In genomic region chr6:129213497-129213896, GRCm38 (mm10) we compare ENCODE assay signal across 20 mouse cellular contexts. TPM values are rescaled to one million over a fixed set of nuclear protein-coding genes. Genes with fewer than 3 reads are reported as not detected.
DNase-seq lines count a peak whose midpoint lies in the region; ATAC-seq and TF ChIP-seq lines count a peak whose summit lies in the region.
"Had no signal": no experiment of that assay in that cellular context is flagged by ENCODE, and none has a peak within 500 bp of the region (broad histone marks: within the 10 kb centered on the region; RNA-seq: fewer than 3 reads in every experiment).

No protein-coding gene starts in this region.

- no peaks in the 10 kb centered on the region for H3K79me2 ChIP-seq in MEL (ENCODE audit: control insufficient read depth, insufficient read depth, low read length, poor library complexity)

- no peaks in the 10 kb centered on the region for H3K27me3 ChIP-seq in kidney, adult 2 months (replicated peaks; ENCODE audit: control insufficient read depth, insufficient read depth, low read length)
- no peaks in the 10 kb centered on the region for H3K27me3 ChIP-seq in liver, embryonic 16.5 days (ENCODE audit: control insufficient read depth, insufficient read depth, low read depth, low read length)
- no peaks in the 10 kb centered on the region for H3K27me3 ChIP-seq in liver, embryonic 11.5 days (replicated peaks; ENCODE audit: control insufficient read depth, insufficient read depth, low read length)
- H3K27me3 ChIP-seq in MEL (ENCODE audit: control insufficient read depth in 1 of 2, insufficient read depth in 2 of 2, low read length in 2 of 2), result no peaks in the 10 kb centered on the region
- H3K27me3 ChIP-seq: CH12.LX; forebrain, embryonic 12.5 days; liver, embryonic 13.5 days; megakaryocyte, embryonic 14.5 days; neural tube, embryonic 13.5 days had no signal

- WGBS in kidney, adult 2 months, result 9% methylated on average over 1 of the region's 1 CpGs
- WGBS in liver, embryonic 16.5 days (ENCODE audit: insufficient replicate concordance), result 50% methylated on average over 1 of the region's 1 CpGs
- 72% methylated on average over 1 of the region's 1 CpGs for WGBS in liver, embryonic 11.5 days

- H3K9me3 ChIP-seq in liver, embryonic 16.5 days (replicated peaks; ENCODE audit: control insufficient read depth, low read length), result no peaks in the 10 kb centered on the region
- H3K9me3 ChIP-seq in liver, embryonic 11.5 days (ENCODE audit: control insufficient read depth, low read length), result no peaks in the 10 kb centered on the region
- H3K9me3 ChIP-seq in MEL (replicated peaks; ENCODE audit: insufficient read depth, low read length), result no peaks in the 10 kb centered on the region
- H3K9me3 ChIP-seq: forebrain, embryonic 12.5 days; liver, embryonic 13.5 days; megakaryocyte, embryonic 14.5 days; neural tube, embryonic 13.5 days had no signal

- H3K4me1 ChIP-seq in kidney, adult 2 months (ENCODE audit: control insufficient read depth, insufficient read depth, low read length), result peaks cover 27% of the 10 kb centered on the region
- peaks cover 4% of the 10 kb centered on the region for H3K4me1 ChIP-seq in liver, embryonic 16.5 days (ENCODE audit: control insufficient read depth, low read depth, low read length)
- peaks cover 2% of the 10 kb centered on the region; the same call in 1 of the 2 replicates for H3K4me1 ChIP-seq in liver, embryonic 11.5 days (replicated peaks; ENCODE audit: control insufficient read depth, insufficient read depth, low read length)
- H3K4me1 ChIP-seq in MEL (ENCODE audit: control insufficient read depth in 1 of 2, insufficient read depth in 2 of 2, low read length in 2 of 2), result peaks cover 23 to 51% of the 10 kb centered on the region in 2 experiments
- H3K4me1 ChIP-seq: forebrain, embryonic 12.5 days; neural tube, embryonic 13.5 days had no signal

- no peak overlapping the region for H3K4me3 ChIP-seq in kidney, adult 2 months (ENCODE audit: insufficient read depth, low read depth, low read length)
- no peak overlapping the region for H3K4me3 ChIP-seq in liver, embryonic 16.5 days (ENCODE audit: low read depth, low read length)
- no peak overlapping the region for H3K4me3 ChIP-seq in liver, embryonic 11.5 days (ENCODE audit: low read depth, low read length)
- no peak overlapping the region for H3K4me3 ChIP-seq in MEL (ENCODE audit: control insufficient read depth in 1 of 2, insufficient read depth in 1 of 2, low read depth in 2 of 2, low read length in 2 of 2)
- H3K4me3 ChIP-seq: forebrain, embryonic 12.5 days; liver, embryonic 13.5 days; megakaryocyte, embryonic 14.5 days; neural tube, embryonic 13.5 days had no signal

- peak; percentile 31 for ATAC-seq in liver, embryonic 16.5 days (ENCODE audit: low read depth)
- no peak for ATAC-seq in liver, embryonic 11.5 days (replicated peaks; ENCODE audit: low FRiP score)

- TF ChIP-seq EP300 in MEL (IDR thresholded peaks at IDR 0.05; ENCODE audit: low read depth in 1 of 2, low read length in 2 of 2), result peak; percentile 14 to 18; a peak in 1 of 4 replicates

- TF ChIP-seq CTCF in kidney, adult 2 months (conservative IDR thresholded peaks at IDR 0.05; ENCODE audit: insufficient read depth, insufficient read length, low read depth, low read length), result no peak
- no peak for TF ChIP-seq CTCF in MEL (IDR thresholded peaks at IDR 0.05 in 2 of 3, conservative IDR thresholded peaks at IDR 0.05 in 1 of 3; ENCODE audit: control insufficient read depth in 1 of 3, insufficient read depth in 1 of 3, low read depth in 2 of 3, low read length in 3 of 3, poor library complexity in 1 of 3, severe bottlenecking in 1 of 3)

- no peak overlapping the region for H3K4me2 ChIP-seq in liver, embryonic 16.5 days (ENCODE audit: low read depth, low read length)
- no peak overlapping the region for H3K4me2 ChIP-seq in liver, embryonic 11.5 days
- H3K4me2 ChIP-seq: forebrain, embryonic 12.5 days; hindbrain, embryonic 14.5 days; liver, embryonic 13.5 days; neural tube, embryonic 13.5 days had no signal

- H3K27ac ChIP-seq in kidney, adult 2 months (ENCODE audit: insufficient read depth, low read depth, low read length), result no peak overlapping the region
- H3K27ac ChIP-seq in liver, embryonic 16.5 days (ENCODE audit: low read length), result no peak overlapping the region
- H3K27ac ChIP-seq in liver, embryonic 11.5 days (ENCODE audit: low read depth, low read length), result no peak overlapping the region
- no peak overlapping the region for H3K27ac ChIP-seq in MEL (ENCODE audit: control insufficient read depth, low read depth, low read length)
- H3K27ac ChIP-seq: forebrain, embryonic 12.5 days; hindbrain, embryonic 14.5 days; liver, embryonic 13.5 days; neural tube, embryonic 13.5 days had no signal

- H3K9ac ChIP-seq in liver, embryonic 16.5 days (ENCODE audit: low read depth, low read length), result no peak overlapping the region
- no peak overlapping the region for H3K9ac ChIP-seq in liver, embryonic 11.5 days (ENCODE audit: low read depth, low read length)
- H3K9ac ChIP-seq in MEL (ENCODE audit: control insufficient read depth, low read depth, low read length, poor library complexity, severe bottlenecking), result no peak overlapping the region
- H3K9ac ChIP-seq: forebrain, embryonic 12.5 days; hindbrain, embryonic 14.5 days; liver, embryonic 13.5 days; neural tube, embryonic 13.5 days had no signal

- TF ChIP-seq POLR2A in kidney, adult 2 months (IDR thresholded peaks at IDR 0.05; ENCODE audit: low read depth, low read length), result no peak
- TF ChIP-seq POLR2A in MEL (IDR thresholded peaks at IDR 0.05; ENCODE audit: control insufficient read depth in 1 of 2, insufficient read depth in 1 of 2, low read depth in 1 of 2, low read length in 2 of 2, poor library complexity in 1 of 2), result no peak

- no peaks in the 10 kb centered on the region for H3K36me3 ChIP-seq in kidney, adult 2 months (ENCODE audit: control insufficient read depth, insufficient read depth, low read length)
- H3K36me3 ChIP-seq in liver, embryonic 16.5 days (ENCODE audit: control insufficient read depth, insufficient read depth), result no peaks in the 10 kb centered on the region
- H3K36me3 ChIP-seq in liver, embryonic 11.5 days (ENCODE audit: control insufficient read depth, insufficient read depth, low read length), result no peaks in the 10 kb centered on the region
- H3K36me3 ChIP-seq in MEL (ENCODE audit: control insufficient read depth in 1 of 2, insufficient read depth in 2 of 2, low read length in 2 of 2), result peaks cover 0 to 63% of the 10 kb centered on the region in 2 experiments; a peak in 2 of 4 replicates
- H3K36me3 ChIP-seq: forebrain, embryonic 12.5 days; liver, embryonic 13.5 days; neural tube, embryonic 13.5 days had no signal

- peak; percentile 76 for DNase-seq in kidney, adult 2 months
- DNase-seq in kidney, postnatal 25 days, result no peak
- no peak for DNase-seq in liver, embryonic 11.5 days (ENCODE audit: low spot score)
- DNase-seq in MEL (ENCODE audit: low read depth, low spot score), result peak; percentile 19
- DNase-seq in lung, postnatal 36 days, result peak; percentile 69
- no peak for DNase-seq in layer of hippocampus, adult 9-10 months (ENCODE audit: low spot score)
- DNase-seq: adrenal gland, postnatal 36 days; cerebellum, adult 18-20 months; heart, adult 11 months; heart, postnatal 36 days; liver, embryonic 13.5 days; midbrain, embryonic 14.5 days; right cerebral cortex, adult 18-20 months; thymus, postnatal 4 days had no signal

- TF ChIP-seq RAD21 in MEL (IDR thresholded peaks at IDR 0.05; ENCODE audit: low read depth, low read length), result no peak

TF ChIP-seq in MEL, 35 proteins besides CTCF, POLR2A, EP300 and RAD21:
- no peak for TF ChIP-seq ZC3H11A (IDR thresholded peaks at IDR 0.05; ENCODE audit: low read depth, low read length)
- TF ChIP-seq GABPA (IDR thresholded peaks at IDR 0.05; ENCODE audit: low read depth, low read length), result no peak
- no peak for TF ChIP-seq USF2 (IDR thresholded peaks at IDR 0.05; ENCODE audit: borderline replicate concordance in 1 of 2, insufficient read depth in 1 of 2, low read depth in 1 of 2, low read length in 2 of 2)
- TF ChIP-seq USF1 (IDR thresholded peaks at IDR 0.05; ENCODE audit: low read depth, low read length), result no peak
- TF ChIP-seq E2F4 (IDR thresholded peaks at IDR 0.05; ENCODE audit: borderline replicate concordance, low read depth, low read length), result no peak
- TF ChIP-seq MYB (IDR thresholded peaks at IDR 0.05; ENCODE audit: low read depth, low read length), result no peak
- no peak for TF ChIP-seq SMC3 (IDR thresholded peaks at IDR 0.05; ENCODE audit: low read depth, low read length)

RNA-seq across cellular contexts. Expression of gene Clec2d, which starts 33.1 kb away (rescaled TPM):
- 42.9 and 67.0 TPM in 2 replicates for polyA plus RNA-seq in kidney, adult 2 months (2012; rRNA removed)
- polyA plus RNA-seq in liver, embryonic 16.5 days (2015; fragmentation: Nextera tagmentation; extraction: Ambion mirVana), result 0.41 and 0.70 TPM in 2 replicates
- polyA plus RNA-seq in liver, embryonic 11.5 days (2014; fragmentation: Nextera tagmentation; extraction: Ambion mirVana), result not detected in 2 replicates
- 1.7 and 2.8 TPM in 2 replicates for total RNA-seq in MEL (2012; rRNA removed)
- under 1 TPM in 1 of 2 experiments, not detected in 1; 0.50 TPM for polyA plus RNA-seq in MEL (2012; ENCODE audit: insufficient read depth in 1 of 2, insufficient read length in 2 of 2, low read depth in 1 of 2, low replicate concordance in 2 of 2, missing spikeins in 1 of 2)
- polyA plus RNA-seq: forebrain, embryonic 12.5 days; neural tube, embryonic 13.5 days had no signal

Comparison
In these comparisons a context has a peak if more than half of its experiments do, and no peak if none do; other contexts are left out.
1. DNase-seq: peak in kidney, adult 2 months (single experiment), MEL (single experiment) and lung, postnatal 36 days (single experiment); none in kidney, postnatal 25 days (0 of 2), liver, embryonic 11.5 days (single experiment) and layer of hippocampus, adult 9-10 months (single experiment).
2. RNA of gene Clec2d, which starts 33.1 kb away (polyA plus RNA-seq): 42.9 to 67.0 TPM in kidney, adult 2 months; 0.41 to 0.70 TPM in liver, embryonic 16.5 days, 0.50 TPM in MEL and not detected in liver, embryonic 11.5 days; every median in the first group is over 10 times any median in the second.